Mouse (Mus musculus): ENCODE data around the gene Fa2h. TPM values are rescaled to one million over a fixed set of nuclear protein-coding genes. Genes with fewer than 3 reads are reported as not detected.

Gene Fa2h
- 0.11 and 0.13 TPM in 2 replicates for polyA plus RNA-seq (2015; fragmentation: Nextera tagmentation; extraction: Ambion mirVana)

- H3K4me3 ChIP-seq (ENCODE audit: low read length): peak within 1 kb of the TSS; percentile 55
- 1% methylated on average over 61 of the region's 71 CpGs for WGBS
- H3K9me3 ChIP-seq (ENCODE audit: control insufficient read depth, low read length): no peaks in the 10 kb centered on the region
- H3K9ac ChIP-seq (ENCODE audit: low read length): peak within 1 kb of the TSS; percentile 61
- no peaks in the 10 kb centered on the region for H3K36me3 ChIP-seq (ENCODE audit: control insufficient read depth, insufficient read depth, low read length)
- peak within 1 kb of the TSS; percentile 93 for H3K4me2 ChIP-seq (ENCODE audit: low read depth, low read length)
- peaks cover 29% of the 10 kb centered on the region for H3K27me3 ChIP-seq (ENCODE audit: control insufficient read depth, insufficient read depth, low read depth, low read length)
- H3K27ac ChIP-seq (ENCODE audit: low read length): no peak within 1 kb of the TSS
- peak; percentile 99 for ATAC-seq (ENCODE audit: low read depth)
- H3K4me1 ChIP-seq (replicated peaks; ENCODE audit: control insufficient read depth, insufficient read depth, low read length): peaks cover 8% of the 10 kb centered on the region; the same call in 1 of the 2 replicates
These were observed at the start of gene Fa2h for GRCm38 (mm10) chr8:111393391-111394363. Gene Fa2h, minus strand, starts transcription at chr8:111393824.

- Histone ChIP-seq H3K27me3 (ENCODE audit: control insufficient read depth, insufficient read depth, low read depth, low read length) (no peaks in the 10 kb centered on the region), H3K4me1 (replicated peaks; ENCODE audit: control insufficient read depth, insufficient read depth, low read length) (no peaks in the 10 kb centered on the region), H3K9me3 (ENCODE audit: control insufficient read depth, low read length) (no peaks in the 10 kb centered on the region), H3K4me2 (ENCODE audit: low read depth, low read length) (no peak overlapping the region), H3K27ac (ENCODE audit: low read length) (no peak overlapping the region), H3K9ac (ENCODE audit: low read length) (peak overlapping the region; percentile 54), H3K4me3 (ENCODE audit: low read length) (no peak overlapping the region), H3K36me3 (ENCODE audit: control insufficient read depth, insufficient read depth, low read length) (no peaks in the 10 kb centered on the region)
- WGBS: 11% methylated on average over 9 of the region's 9 CpGs
- no peak for ATAC-seq (ENCODE audit: low read depth)
These were observed 45.6 kb upstream of the Fa2h start for GRCm38 (mm10) chr8:111439189-111439588.

- WGBS: 56% methylated on average over 11 of the region's 11 CpGs
- Histone ChIP-seq H3K36me3 (ENCODE audit: control insufficient read depth, insufficient read depth, low read length) (no peaks in the 10 kb centered on the region), H3K4me1 (replicated peaks; ENCODE audit: control insufficient read depth, insufficient read depth, low read length) (no peaks in the 10 kb centered on the region), H3K4me3 (ENCODE audit: low read length) (no peak overlapping the region), H3K27me3 (ENCODE audit: control insufficient read depth, insufficient read depth, low read depth, low read length) (no peaks in the 10 kb centered on the region), H3K4me2 (ENCODE audit: low read depth, low read length) (no peak overlapping the region), H3K9ac (ENCODE audit: low read length) (no peak overlapping the region), H3K27ac (ENCODE audit: low read length) (no peak overlapping the region), H3K9me3 (ENCODE audit: control insufficient read depth, low read length) (no peaks in the 10 kb centered on the region)
- ATAC-seq (ENCODE audit: low read depth): no peak
These were observed 41.6 kb upstream of the Fa2h start for GRCm38 (mm10) chr8:111435071-111435828.

GRCm38 (mm10) chr8:111424646-111425045 lies 31.0 kb upstream of the Fa2h start:
- H3K9ac ChIP-seq (ENCODE audit: low read length): no peak overlapping the region
- no peaks in the 10 kb centered on the region for H3K9me3 ChIP-seq (ENCODE audit: control insufficient read depth, low read length)
- 94% methylated on average over 9 of the region's 9 CpGs for WGBS
- H3K27ac ChIP-seq (ENCODE audit: low read length): no peak overlapping the region
- H3K4me2 ChIP-seq (ENCODE audit: low read depth, low read length): no peak overlapping the region
- H3K4me3 ChIP-seq (ENCODE audit: low read length): no peak overlapping the region
- ATAC-seq (ENCODE audit: low read depth): no peak
- H3K4me1 ChIP-seq (replicated peaks; ENCODE audit: control insufficient read depth, insufficient read depth, low read length): no peaks in the 10 kb centered on the region
- no peaks in the 10 kb centered on the region for H3K36me3 ChIP-seq (ENCODE audit: control insufficient read depth, insufficient read depth, low read length)
- H3K27me3 ChIP-seq (ENCODE audit: control insufficient read depth, insufficient read depth, low read depth, low read length): no peaks in the 10 kb centered on the region

- Histone ChIP-seq H3K9me3 (ENCODE audit: control insufficient read depth, low read length) (no peaks in the 10 kb centered on the region), H3K4me1 (replicated peaks; ENCODE audit: control insufficient read depth, insufficient read depth, low read length) (no peaks in the 10 kb centered on the region), H3K27me3 (ENCODE audit: control insufficient read depth, insufficient read depth, low read depth, low read length) (no peaks in the 10 kb centered on the region), H3K4me3 (ENCODE audit: low read length) (no peak overlapping the region), H3K27ac (ENCODE audit: low read length) (no peak overlapping the region), H3K36me3 (ENCODE audit: control insufficient read depth, insufficient read depth, low read length) (no peaks in the 10 kb centered on the region), H3K9ac (ENCODE audit: low read length) (no peak overlapping the region), H3K4me2 (ENCODE audit: low read depth, low read length) (no peak overlapping the region)
- 81% methylated on average over 11 of the region's 11 CpGs for WGBS
- no peak for ATAC-seq (ENCODE audit: low read depth)
These were observed 30.6 kb upstream of the Fa2h start for GRCm38 (mm10) chr8:111424181-111424580.

GRCm38 (mm10) chr8:111422614-111423013 lies 29.0 kb upstream of the Fa2h start:
- Histone ChIP-seq H3K27ac (ENCODE audit: low read length) (no peak overlapping the region), H3K36me3 (ENCODE audit: control insufficient read depth, insufficient read depth, low read length) (no peaks in the 10 kb centered on the region), H3K9ac (ENCODE audit: low read length) (no peak overlapping the region), H3K4me2 (ENCODE audit: low read depth, low read length) (no peak overlapping the region), H3K27me3 (ENCODE audit: control insufficient read depth, insufficient read depth, low read depth, low read length) (no peaks in the 10 kb centered on the region), H3K4me1 (replicated peaks; ENCODE audit: control insufficient read depth, insufficient read depth, low read length) (no peaks in the 10 kb centered on the region), H3K9me3 (ENCODE audit: control insufficient read depth, low read length) (no peaks in the 10 kb centered on the region), H3K4me3 (ENCODE audit: low read length) (no peak overlapping the region)
- WGBS: 72% methylated on average over 2 of the region's 2 CpGs
- no peak for ATAC-seq (ENCODE audit: low read depth)

GRCm38 (mm10) chr8:111419171-111419570 lies 25.5 kb upstream of the Fa2h start:
- H3K4me2 ChIP-seq (ENCODE audit: low read depth, low read length): no peak overlapping the region
- WGBS: 74% methylated on average over 3 of the region's 3 CpGs
- H3K27ac ChIP-seq (ENCODE audit: low read length): no peak overlapping the region
- no peak overlapping the region for H3K4me3 ChIP-seq (ENCODE audit: low read length)
- H3K9ac ChIP-seq (ENCODE audit: low read length): no peak overlapping the region
- H3K36me3 ChIP-seq (ENCODE audit: control insufficient read depth, insufficient read depth, low read length): no peaks in the 10 kb centered on the region
- ATAC-seq (ENCODE audit: low read depth): no peak
- no peaks in the 10 kb centered on the region for H3K4me1 ChIP-seq (replicated peaks; ENCODE audit: control insufficient read depth, insufficient read depth, low read length)
- H3K27me3 ChIP-seq (ENCODE audit: control insufficient read depth, insufficient read depth, low read depth, low read length): no peaks in the 10 kb centered on the region
- no peaks in the 10 kb centered on the region for H3K9me3 ChIP-seq (ENCODE audit: control insufficient read depth, low read length)

GRCm38 (mm10) chr8:111418601-111419000 lies 25.0 kb upstream of the Fa2h start:
- WGBS: 26% methylated on average over 9 of the region's 9 CpGs
- Histone ChIP-seq H3K27ac (ENCODE audit: low read length) (no peak overlapping the region), H3K9ac (ENCODE audit: low read length) (no peak overlapping the region), H3K36me3 (ENCODE audit: control insufficient read depth, insufficient read depth, low read length) (no peaks in the 10 kb centered on the region), H3K4me1 (replicated peaks; ENCODE audit: control insufficient read depth, insufficient read depth, low read length) (no peaks in the 10 kb centered on the region), H3K9me3 (ENCODE audit: control insufficient read depth, low read length) (no peaks in the 10 kb centered on the region), H3K4me2 (ENCODE audit: low read depth, low read length) (no peak overlapping the region), H3K4me3 (ENCODE audit: low read length) (no peak overlapping the region), H3K27me3 (ENCODE audit: control insufficient read depth, insufficient read depth, low read depth, low read length) (no peaks in the 10 kb centered on the region)
- no peak for ATAC-seq (ENCODE audit: low read depth)

- no peak overlapping the region for H3K4me2 ChIP-seq (ENCODE audit: low read depth, low read length)
- H3K4me3 ChIP-seq (ENCODE audit: low read length): no peak overlapping the region
- H3K36me3 ChIP-seq (ENCODE audit: control insufficient read depth, insufficient read depth, low read length): no peaks in the 10 kb centered on the region
- 80% methylated on average over 10 of the region's 10 CpGs for WGBS
- no peak overlapping the region for H3K9ac ChIP-seq (ENCODE audit: low read length)
- no peaks in the 10 kb centered on the region for H3K9me3 ChIP-seq (ENCODE audit: control insufficient read depth, low read length)
- ATAC-seq (ENCODE audit: low read depth): no peak
- no peaks in the 10 kb centered on the region for H3K4me1 ChIP-seq (replicated peaks; ENCODE audit: control insufficient read depth, insufficient read depth, low read length)
- no peak overlapping the region for H3K27ac ChIP-seq (ENCODE audit: low read length)
- H3K27me3 ChIP-seq (ENCODE audit: control insufficient read depth, insufficient read depth, low read depth, low read length): no peaks in the 10 kb centered on the region
These were observed 23.6 kb upstream of the Fa2h start for GRCm38 (mm10) chr8:111417222-111417621.
